Mouse (Mus musculus) brain, embryonic 14.5 days (tissue): ENCODE results near the gene Chrdl1.

ENCODE experiments used
- CTCF ChIP-seq: fragments of 200-500 bp; IDR thresholded peaks from 2 replicates; pipeline ENCODE4 v1.5.1; 2012; ENCODE audit warnings: inconsistent platforms, mild to moderate bottlenecking, moderate library complexity, borderline replicate concordance; ENCODE audit not compliant: insufficient read depth, insufficient read length; ENCODE audit errors: extremely low read depth
- POLR2A ChIP-seq: fragments of 200-500 bp; IDR thresholded peaks from 2 replicates; pipeline ENCODE4 v1.6.1; 2012; ENCODE audit warnings: mild to moderate bottlenecking, inconsistent platforms, borderline replicate concordance; ENCODE audit not compliant: poor library complexity, insufficient read depth, insufficient read length, severe bottlenecking; ENCODE audit errors: extremely low read depth

DNA sequence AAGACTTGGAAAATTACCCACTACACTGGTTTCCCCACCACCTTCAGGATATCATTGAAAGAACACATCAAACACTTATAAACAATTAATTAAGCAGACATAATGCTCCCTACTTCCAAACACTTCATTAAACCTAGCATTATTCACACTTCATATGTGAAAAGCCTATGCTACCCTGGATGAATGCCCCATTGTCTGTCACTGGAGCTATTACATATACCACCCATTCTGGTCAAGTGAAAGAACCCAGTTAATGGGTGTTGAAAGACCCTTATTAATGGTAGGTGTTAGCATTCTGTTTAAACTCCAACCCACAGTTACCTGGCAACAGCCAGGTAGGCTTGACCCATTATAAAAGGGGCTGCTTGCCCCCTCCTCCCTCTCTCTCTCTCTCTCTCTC is 143.4 kb downstream of the Chrdl1 start:
- TF ChIP-seq CTCF: no peak
- TF ChIP-seq POLR2A: no peak
